Mouse (Mus musculus): ENCODE data around the gene Gosr2.
A peak's percentile ranks its signal among the peaks of the same experiment; 100 is the strongest.

Gene Gosr2

GRCm38 (mm10) chr11:103647921-103648620 is 49.6 kb downstream of the Gosr2 start:
- no peak for DNase-seq (ENCODE audit: low read depth, low spot score)

GRCm38 (mm10) chr11:103646301-103646700 is 51.4 kb downstream of the Gosr2 start:
- no peak for DNase-seq (ENCODE audit: low read depth, low spot score)

- no peak for DNase-seq (ENCODE audit: low read depth, low spot score)
These were observed 52.0 kb downstream of the Gosr2 start for GRCm38 (mm10) chr11:103645731-103646130.

- no peak for DNase-seq (ENCODE audit: low read depth, low spot score)
These were observed 54.5 kb downstream of the Gosr2 start for GRCm38 (mm10) chr11:103643211-103643610.

GRCm38 (mm10) chr11:103639407-103639946 is 58.2 kb downstream of the Gosr2 start:
- peak; percentile 9 for DNase-seq (ENCODE audit: low read depth, low spot score)

- DNase-seq (ENCODE audit: low read depth, low spot score) = no peak
These were observed 58.9 kb downstream of the Gosr2 start, which contains the start of gene Lyzl6 for GRCm38 (mm10) chr11:103638790-103639189. Lyzl6 (minus strand) TSS chr11:103638890.

GRCm38 (mm10) chr11:103636261-103636660 is 61.4 kb downstream of the Gosr2 start:
- DNase-seq (ENCODE audit: low read depth, low spot score) = no peak

- no peak for DNase-seq (ENCODE audit: low read depth, low spot score)
These were observed 62.2 kb downstream of the Gosr2 start for GRCm38 (mm10) chr11:103635481-103635880.

GRCm38 (mm10) chr11:103634806-103635205 is 62.9 kb downstream of the Gosr2 start:
- no peak for DNase-seq (ENCODE audit: low read depth, low spot score)

- no peak for DNase-seq (ENCODE audit: low read depth, low spot score)
These were observed 70.2 kb downstream of the Gosr2 start for GRCm38 (mm10) chr11:103627453-103627852.
